ENCODE assay signal across 17 mouse cellular contexts in the genomic region with DNA sequence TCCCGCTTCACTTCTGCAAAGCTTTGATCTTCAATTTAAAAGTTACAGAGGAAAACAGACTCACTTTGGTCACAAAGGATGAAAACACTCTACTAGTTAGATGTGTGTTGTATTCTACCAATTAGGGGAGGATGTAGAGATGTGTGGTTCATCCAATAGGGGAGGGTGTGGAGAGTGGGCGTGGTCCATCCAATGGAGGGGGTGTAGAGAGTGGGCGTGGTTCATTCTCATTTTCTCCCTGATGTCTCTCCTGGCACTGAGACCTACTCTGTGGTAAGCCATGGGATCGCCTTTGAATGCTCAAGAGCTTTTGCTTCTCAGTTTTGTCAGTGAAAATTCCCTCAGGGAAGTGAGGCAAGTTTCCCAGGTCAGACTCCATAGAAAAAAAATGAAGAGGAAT.
"Had no signal": no experiment of that assay in that cellular context is flagged by ENCODE, and none has a peak within 500 bp of the region (broad histone marks: within the 10 kb centered on the region; RNA-seq: fewer than 3 reads in every experiment).

No protein-coding gene starts in this region.

- DNase-seq: kidney, adult 11 months; kidney, adult 9 months; kidney, postnatal 14 days; kidney, postnatal 4 days; layer of hippocampus, adult 9-11 months; liver, embryonic 13.5 days; lung, adult 2 months; lung, postnatal 14 days; lung, postnatal 4 days; thymus, adult 2 months; thymus, postnatal 14 days; thymus, postnatal 4 days had no signal

- H3K27me3 ChIP-seq: liver, embryonic 13.5 days; midbrain, embryonic 12.5 days; neural tube, embryonic 13.5 days had no signal

- H3K36me3 ChIP-seq: liver, embryonic 13.5 days; midbrain, embryonic 12.5 days; neural tube, embryonic 13.5 days had no signal

- H3K4me1 ChIP-seq: midbrain, embryonic 12.5 days; neural tube, embryonic 13.5 days had no signal

- H3K27ac ChIP-seq: liver, embryonic 13.5 days; midbrain, embryonic 12.5 days; neural tube, embryonic 13.5 days; stomach, postnatal 0 days had no signal

- H3K4me2 ChIP-seq: liver, embryonic 13.5 days; midbrain, embryonic 12.5 days; neural tube, embryonic 13.5 days had no signal

- H3K9me3 ChIP-seq: liver, embryonic 13.5 days; midbrain, embryonic 12.5 days; neural tube, embryonic 13.5 days had no signal

- ATAC-seq: midbrain, embryonic 16.5 days had no signal

- H3K9ac ChIP-seq: liver, embryonic 13.5 days; midbrain, embryonic 12.5 days; neural tube, embryonic 13.5 days had no signal

- H3K4me3 ChIP-seq: liver, embryonic 13.5 days; midbrain, embryonic 12.5 days; myocyte; neural tube, embryonic 13.5 days had no signal
